Mouse (Mus musculus): ENCODE data around the gene Dcaf7. TPM values are rescaled to one million over a fixed set of nuclear protein-coding genes. Genes with fewer than 3 reads are reported as not detected.
"Not testable (repeated sequence)": the region's sequence is repeated elsewhere in the genome, so short reads cannot be mapped to it uniquely, and the experiment has no call there.

Dcaf7 gene
- total and polyA plus RNA-seq, 3 experiments = 28.9 to 39.2 (median 36.5) TPM

GRCm38 (mm10) chr11:106016440-106016839 lies 20.2 kb upstream of the Dcaf7 start:
- no peak overlapping the region for H3K4me3 ChIP-seq
- no peak overlapping the region for H3K9ac ChIP-seq (ENCODE audit: low read depth, low read length)
- WGBS = 69% methylated on average over 5 of the region's 5 CpGs
- H3K36me3 ChIP-seq (ENCODE audit: control insufficient read depth, insufficient read depth, low read length) = no peaks in the 10 kb centered on the region
- no peaks in the 10 kb centered on the region for H3K79me2 ChIP-seq (replicated peaks; ENCODE audit: control insufficient read depth, insufficient read depth, low read length)
- H3K27ac ChIP-seq = no peak overlapping the region
- intact Hi-C loops (cut with DNase I) = no loop called here
- H3K4me1 ChIP-seq (ENCODE audit: control insufficient read depth, insufficient read depth, low read length) = peaks cover 5% of the 10 kb centered on the region
- peaks cover 8% of the 10 kb centered on the region for H3K27me3 ChIP-seq (ENCODE audit: control insufficient read depth, insufficient read depth, low read length)
- no peak for DNase-seq
- TF ChIP-seq POLR2A (IDR thresholded peaks at IDR 0.05; ENCODE audit: insufficient read depth, low read depth, low read length) = no peak

- 4% methylated on average over 50 of the region's 50 CpGs for WGBS
- intact Hi-C loops (cut with DNase I) = no loop called here
- H3K9ac ChIP-seq (ENCODE audit: low read depth, low read length) = no peak overlapping the region
Observed at GRCm38 (mm10) chr11:106020051-106020763, 16.5 kb upstream of the Dcaf7 start.

GRCm38 (mm10) chr11:106025774-106026173 lies 10.9 kb upstream of the Dcaf7 start:
- H3K4me3 ChIP-seq = no peak overlapping the region
- 44% methylated on average over 3 of the region's 3 CpGs for WGBS
- intact Hi-C loops (cut with DNase I) = loop anchor here (2.0 kb wide), 2 partner anchors 25 to 99 kb away; no protein-coding TSS in a partner anchor
- DNase-seq = no peak
- H3K36me3 ChIP-seq (ENCODE audit: control insufficient read depth, insufficient read depth, low read length) = no peaks in the 10 kb centered on the region
- H3K27me3 ChIP-seq (ENCODE audit: control insufficient read depth, insufficient read depth, low read length) = no peaks in the 10 kb centered on the region
- no peak overlapping the region for H3K9ac ChIP-seq (ENCODE audit: low read depth, low read length)
- no peak overlapping the region for H3K27ac ChIP-seq
- TF ChIP-seq EP300 (IDR thresholded peaks at IDR 0.05; ENCODE audit: insufficient read depth, low read depth, low read length) (no peak), POLR2A (IDR thresholded peaks at IDR 0.05; ENCODE audit: insufficient read depth, low read depth, low read length) (no peak), CTCF (IDR thresholded peaks at IDR 0.05) (no peak)
- H3K4me1 ChIP-seq (ENCODE audit: control insufficient read depth, insufficient read depth, low read length) = no peaks in the 10 kb centered on the region
- H3K79me2 ChIP-seq (replicated peaks; ENCODE audit: control insufficient read depth, insufficient read depth, low read length) = no peaks in the 10 kb centered on the region

More at GRCm38 (mm10) chr11:106020051-106020763, 16.5 kb upstream of the Dcaf7 start:
- no peak overlapping the region for H3K4me3 ChIP-seq
- no peak overlapping the region for H3K27ac ChIP-seq
- H3K4me1 ChIP-seq (ENCODE audit: control insufficient read depth, insufficient read depth, low read length) = no peaks in the 10 kb centered on the region
- H3K79me2 ChIP-seq (replicated peaks; ENCODE audit: control insufficient read depth, insufficient read depth, low read length) = no peaks in the 10 kb centered on the region
- no peak for DNase-seq
- H3K36me3 ChIP-seq (ENCODE audit: control insufficient read depth, insufficient read depth, low read length) = no peaks in the 10 kb centered on the region
- peaks cover 8% of the 10 kb centered on the region for H3K27me3 ChIP-seq (ENCODE audit: control insufficient read depth, insufficient read depth, low read length)
- no peak for TF ChIP-seq EP300 (IDR thresholded peaks at IDR 0.05; ENCODE audit: insufficient read depth, low read depth, low read length)

- Histone ChIP-seq H3K27me3 (ENCODE audit: control insufficient read depth, insufficient read depth, low read length) (no peaks in the 10 kb centered on the region), H3K9ac (ENCODE audit: low read depth, low read length) (no peak overlapping the region), H3K79me2 (replicated peaks; ENCODE audit: control insufficient read depth, insufficient read depth, low read length) (no peaks in the 10 kb centered on the region), H3K36me3 (ENCODE audit: control insufficient read depth, insufficient read depth, low read length) (no peaks in the 10 kb centered on the region), H3K27ac (no peak overlapping the region), H3K4me1 (ENCODE audit: control insufficient read depth, insufficient read depth, low read length) (no peaks in the 10 kb centered on the region), H3K4me3 (no peak overlapping the region)
- WGBS = 19% methylated on average over 11 of the region's 11 CpGs
- intact Hi-C loops (cut with DNase I) = loop anchor here (2.0 kb wide), 2 partner anchors 26 to 100 kb away; no protein-coding TSS in a partner anchor
- no peak for TF ChIP-seq POLR2A (IDR thresholded peaks at IDR 0.05; ENCODE audit: insufficient read depth, low read depth, low read length)
- peak; percentile 91 for TF ChIP-seq CTCF (IDR thresholded peaks at IDR 0.05)
- TF ChIP-seq EP300 (IDR thresholded peaks at IDR 0.05; ENCODE audit: insufficient read depth, low read depth, low read length) = peak; percentile 35; the same call in 1 of the 2 replicates
- peak; percentile 53 to 72 for DNase-seq
Observed at GRCm38 (mm10) chr11:106026465-106027151, 10.1 kb upstream of the Dcaf7 start.

GRCm38 (mm10) chr11:106027607-106028006 lies 9.1 kb upstream of the Dcaf7 start:
- H3K27ac ChIP-seq = no peak overlapping the region
- no peak for DNase-seq
- no peaks in the 10 kb centered on the region for H3K4me1 ChIP-seq (ENCODE audit: control insufficient read depth, insufficient read depth, low read length)
- H3K36me3 ChIP-seq (ENCODE audit: control insufficient read depth, insufficient read depth, low read length) = no peaks in the 10 kb centered on the region
- no peaks in the 10 kb centered on the region for H3K27me3 ChIP-seq (ENCODE audit: control insufficient read depth, insufficient read depth, low read length)
- no peak overlapping the region for H3K4me3 ChIP-seq
- TF ChIP-seq EP300 (IDR thresholded peaks at IDR 0.05; ENCODE audit: insufficient read depth, low read depth, low read length) (no peak), CTCF (IDR thresholded peaks at IDR 0.05) (no peak), POLR2A (IDR thresholded peaks at IDR 0.05; ENCODE audit: insufficient read depth, low read depth, low read length) (no peak)
- H3K9ac ChIP-seq (ENCODE audit: low read depth, low read length) = no peak overlapping the region
- no peaks in the 10 kb centered on the region for H3K79me2 ChIP-seq (replicated peaks; ENCODE audit: control insufficient read depth, insufficient read depth, low read length)
- 85% methylated on average over 5 of the region's 5 CpGs for WGBS
- intact Hi-C loops (cut with DNase I) = loop anchor here (2.0 kb wide), 2 partner anchors 27 to 101 kb away; no protein-coding TSS in a partner anchor

GRCm38 (mm10) chr11:106032074-106032473 lies 4.6 kb upstream of the Dcaf7 start:
- H3K9ac ChIP-seq (ENCODE audit: low read depth, low read length); H3K27me3 ChIP-seq (ENCODE audit: control insufficient read depth, insufficient read depth, low read length); H3K79me2 ChIP-seq (replicated peaks; ENCODE audit: control insufficient read depth, insufficient read depth, low read length); H3K27ac ChIP-seq; H3K4me1 ChIP-seq (ENCODE audit: control insufficient read depth, insufficient read depth, low read length); H3K36me3 ChIP-seq (ENCODE audit: control insufficient read depth, insufficient read depth, low read length); DNase-seq; intact Hi-C loops (cut with DNase I): not testable (repeated sequence)
- 29% methylated on average over 12 of the region's 25 CpGs for WGBS
- peak overlapping the region; percentile 42 for H3K4me3 ChIP-seq
